ENCODE assay signal across 8 mouse cellular contexts in genomic region chr5:149143766-149144375, GRCm38 (mm10). TPM values are rescaled to one million over a fixed set of nuclear protein-coding genes. Genes with fewer than 3 reads are reported as not detected.
A peak's percentile ranks its signal among the peaks of the same experiment; 100 is the strongest.
DNase-seq lines count a peak whose midpoint lies in the region; ATAC-seq lines count a peak whose summit lies in the region.

No protein-coding gene starts in this region.

- ATAC-seq in megakaryocyte, adult 5-6 weeks (ENCODE audit: poor library complexity, severe bottlenecking): no peak

- DNase-seq in kidney, postnatal 10 days: peak; percentile 15
- no peak for DNase-seq in kidney, adult 11 months
- DNase-seq in fibroblast of lung, adult 2 months (ENCODE audit: low read depth): peak; percentile 89
- peak; percentile 27 to 31 for DNase-seq in layer of hippocampus, postnatal 25 days (ENCODE audit: extremely low spot score in 1 of 2, low spot score in 1 of 2)
- peak; percentile 24 to 58 for DNase-seq in lung, postnatal 4 days
- DNase-seq in B cell, adult 2 months: no peak
- DNase-seq in cerebellum, postnatal 36 days: no peak

RNA-seq across cellular contexts. Expression of gene Uspl1, which starts 40.3 kb away (rescaled TPM):
- total RNA-seq in layer of hippocampus, postnatal 25 days (2021): 10 to 100 TPM; 35.7 to 36.3 TPM
- 22.5 and 23.7 TPM in 2 replicates for total RNA-seq in megakaryocyte, adult 5-6 weeks (2015)
- total RNA-seq in megakaryocyte, adult 5-6 weeks (2017): 21.9 and 23.8 TPM in 2 replicates

RNA-seq across cellular contexts. Expression of gene Hmgb1, which starts 40.4 kb away (rescaled TPM):
- total RNA-seq in layer of hippocampus, postnatal 25 days (2021): 100 to 1,000 TPM; 139 to 159 TPM
- 803 and 833 TPM in 2 replicates for total RNA-seq in megakaryocyte, adult 5-6 weeks (2015)
- 665 and 708 TPM in 2 replicates for total RNA-seq in megakaryocyte, adult 5-6 weeks (2017)

Comparison
In these comparisons a context has a peak if more than half of its experiments do, and no peak if none do; other contexts are left out.
1. DNase-seq: peak in kidney, postnatal 10 days (single experiment), fibroblast of lung, adult 2 months (single experiment), layer of hippocampus, postnatal 25 days (2 of 2) and lung, postnatal 4 days (2 of 2); none in kidney, adult 11 months (single experiment), B cell, adult 2 months (0 of 2) and cerebellum, postnatal 36 days (0 of 2).
2. RNA of gene Hmgb1, which starts 40.4 kb away (total RNA-seq): 665 to 833 TPM in megakaryocyte, adult 5-6 weeks; 139 to 159 TPM in layer of hippocampus, postnatal 25 days; every median in the first group is over 4 times any median in the second.